Mouse (Mus musculus): ENCODE results near the gene Fam171a1. TPM values are rescaled to one million over a fixed set of nuclear protein-coding genes. Genes with fewer than 3 reads are reported as not detected.
A peak's percentile ranks its signal among the peaks of the same experiment; 100 is the strongest.
"Not testable (repeated sequence)": the region's sequence is repeated elsewhere in the genome, so short reads cannot be mapped to it uniquely, and the experiment has no call there.

Fam171a1 gene
- polyA plus RNA-seq, 1 experiment from 2014 or later = 62.0 TPM

- no peak for ATAC-seq (ENCODE audit: low FRiP score, low TSS enrichment)
- no peak overlapping the region for H3K27ac ChIP-seq (ENCODE audit: low read length)
- H3K36me3 ChIP-seq (ENCODE audit: insufficient read depth, low read length) = no peaks in the 10 kb centered on the region
- H3K4me2 ChIP-seq (replicated peaks; ENCODE audit: low read depth, low read length) = no peak overlapping the region
- H3K27me3 ChIP-seq (ENCODE audit: insufficient read depth, low read length) = no peaks in the 10 kb centered on the region
- no peaks in the 10 kb centered on the region for H3K9me3 ChIP-seq (ENCODE audit: low read length)
- peaks cover 21% of the 10 kb centered on the region for H3K4me1 ChIP-seq (ENCODE audit: insufficient read depth, low read length)
- WGBS = 85% methylated on average over 9 of the region's 9 CpGs
- no peak overlapping the region for H3K4me3 ChIP-seq (ENCODE audit: low read length)
- no peak overlapping the region for H3K9ac ChIP-seq (replicated peaks; ENCODE audit: low read length)
These were observed 49.6 kb downstream of the Fam171a1 start for GRCm38 (mm10) chr2:3163501-3164076.

GRCm38 (mm10) chr2:3165037-3165600 is 51.1 kb downstream of the Fam171a1 start:
- Histone ChIP-seq H3K27ac (ENCODE audit: low read length) (no peak overlapping the region; the same call in 1 of the 2 replicates), H3K4me3 (ENCODE audit: low read length) (no peak overlapping the region), H3K9ac (replicated peaks; ENCODE audit: low read length) (no peak overlapping the region), H3K36me3 (ENCODE audit: insufficient read depth, low read length) (no peaks in the 10 kb centered on the region), H3K27me3 (ENCODE audit: insufficient read depth, low read length) (no peaks in the 10 kb centered on the region), H3K9me3 (ENCODE audit: low read length) (no peaks in the 10 kb centered on the region), H3K4me2 (replicated peaks; ENCODE audit: low read depth, low read length) (no peak overlapping the region), H3K4me1 (ENCODE audit: insufficient read depth, low read length) (peaks cover 18% of the 10 kb centered on the region)
- ATAC-seq (ENCODE audit: low FRiP score, low TSS enrichment) = no peak
- 81% methylated on average over 8 of the region's 8 CpGs for WGBS

GRCm38 (mm10) chr2:3165890-3166605 is 52.0 kb downstream of the Fam171a1 start:
- Histone ChIP-seq H3K27me3 (ENCODE audit: insufficient read depth, low read length) (no peaks in the 10 kb centered on the region), H3K9me3 (ENCODE audit: low read length) (no peaks in the 10 kb centered on the region), H3K27ac (ENCODE audit: low read length) (no peak overlapping the region; the same call in 1 of the 2 replicates), H3K4me1 (ENCODE audit: insufficient read depth, low read length) (peaks cover 24% of the 10 kb centered on the region), H3K9ac (replicated peaks; ENCODE audit: low read length) (no peak overlapping the region), H3K4me2 (replicated peaks; ENCODE audit: low read depth, low read length) (no peak overlapping the region), H3K4me3 (ENCODE audit: low read length) (no peak overlapping the region), H3K36me3 (ENCODE audit: insufficient read depth, low read length) (no peaks in the 10 kb centered on the region)
- WGBS = 67% methylated on average over 7 of the region's 7 CpGs
- peak; percentile 40; the same call in 1 of the 2 replicates for ATAC-seq (ENCODE audit: low FRiP score, low TSS enrichment)

GRCm38 (mm10) chr2:3168719-3169402 is 54.8 kb downstream of the Fam171a1 start:
- Histone ChIP-seq H3K36me3 (ENCODE audit: insufficient read depth, low read length) (no peaks in the 10 kb centered on the region), H3K27ac (ENCODE audit: low read length) (no peak overlapping the region), H3K27me3 (ENCODE audit: insufficient read depth, low read length) (no peaks in the 10 kb centered on the region), H3K4me3 (ENCODE audit: low read length) (no peak overlapping the region), H3K9ac (replicated peaks; ENCODE audit: low read length) (no peak overlapping the region), H3K9me3 (ENCODE audit: low read length) (no peaks in the 10 kb centered on the region), H3K4me1 (ENCODE audit: insufficient read depth, low read length) (peaks cover 34% of the 10 kb centered on the region), H3K4me2 (replicated peaks; ENCODE audit: low read depth, low read length) (no peak overlapping the region)
- 87% methylated on average over 14 of the region's 14 CpGs for WGBS
- ATAC-seq (ENCODE audit: low FRiP score, low TSS enrichment) = no peak

- Histone ChIP-seq H3K4me3 (ENCODE audit: low read length) (no peak overlapping the region), H3K4me1 (ENCODE audit: insufficient read depth, low read length) (peaks cover 30% of the 10 kb centered on the region), H3K27me3 (ENCODE audit: insufficient read depth, low read length) (no peaks in the 10 kb centered on the region), H3K9me3 (ENCODE audit: low read length) (no peaks in the 10 kb centered on the region), H3K4me2 (replicated peaks; ENCODE audit: low read depth, low read length) (no peak overlapping the region), H3K36me3 (ENCODE audit: insufficient read depth, low read length) (no peaks in the 10 kb centered on the region), H3K9ac (replicated peaks; ENCODE audit: low read length) (no peak overlapping the region), H3K27ac (ENCODE audit: low read length) (no peak overlapping the region)
- WGBS = 84% methylated on average over 3 of the region's 3 CpGs
- no peak for ATAC-seq (ENCODE audit: low FRiP score, low TSS enrichment)
These were observed 55.4 kb downstream of the Fam171a1 start for GRCm38 (mm10) chr2:3169403-3169747.

- Histone ChIP-seq H3K9ac (replicated peaks; ENCODE audit: low read length) (no peak overlapping the region), H3K27ac (ENCODE audit: low read length) (no peak overlapping the region; the same call in 1 of the 2 replicates), H3K4me1 (ENCODE audit: insufficient read depth, low read length) (peaks cover 24% of the 10 kb centered on the region), H3K4me2 (replicated peaks; ENCODE audit: low read depth, low read length) (no peak overlapping the region), H3K27me3 (ENCODE audit: insufficient read depth, low read length) (no peaks in the 10 kb centered on the region), H3K4me3 (ENCODE audit: low read length) (no peak overlapping the region), H3K36me3 (ENCODE audit: insufficient read depth, low read length) (no peaks in the 10 kb centered on the region), H3K9me3 (ENCODE audit: low read length) (no peaks in the 10 kb centered on the region)
- WGBS = 42% methylated on average over 3 of the region's 3 CpGs
- no peak for ATAC-seq (ENCODE audit: low FRiP score, low TSS enrichment)
These were observed 57.8 kb downstream of the Fam171a1 start for GRCm38 (mm10) chr2:3171774-3172173.

GRCm38 (mm10) chr2:3172656-3173055 is 58.6 kb downstream of the Fam171a1 start:
- peak; percentile 6; the same call in 1 of the 2 replicates for ATAC-seq (ENCODE audit: low FRiP score, low TSS enrichment)
- peak overlapping the region; percentile 8 for H3K27ac ChIP-seq (ENCODE audit: low read length)
- WGBS = 71% methylated on average over 3 of the region's 3 CpGs

GRCm38 (mm10) chr2:3174890-3175289 is 60.9 kb downstream of the Fam171a1 start:
- 88% methylated on average over 5 of the region's 5 CpGs for WGBS
- no peaks in the 10 kb centered on the region for H3K9me3 ChIP-seq (ENCODE audit: low read length)
- no peak overlapping the region for H3K4me2 ChIP-seq (replicated peaks; ENCODE audit: low read depth, low read length)
- H3K9ac ChIP-seq (replicated peaks; ENCODE audit: low read length) = no peak overlapping the region
- no peak for ATAC-seq (ENCODE audit: low FRiP score, low TSS enrichment)
- H3K4me1 ChIP-seq (ENCODE audit: insufficient read depth, low read length) = peaks cover 21% of the 10 kb centered on the region
- no peak overlapping the region for H3K27ac ChIP-seq (ENCODE audit: low read length)
- peaks cover 7% of the 10 kb centered on the region for H3K36me3 ChIP-seq (ENCODE audit: insufficient read depth, low read length)
- H3K27me3 ChIP-seq (ENCODE audit: insufficient read depth, low read length) = no peaks in the 10 kb centered on the region
- H3K4me3 ChIP-seq (ENCODE audit: low read length) = no peak overlapping the region

More at GRCm38 (mm10) chr2:3172656-3173055, 58.6 kb downstream of the Fam171a1 start:
- no peaks in the 10 kb centered on the region for H3K36me3 ChIP-seq (ENCODE audit: insufficient read depth, low read length)
- no peak overlapping the region for H3K4me3 ChIP-seq (ENCODE audit: low read length)
- no peak overlapping the region for H3K9ac ChIP-seq (replicated peaks; ENCODE audit: low read length)
- peaks cover 24% of the 10 kb centered on the region for H3K4me1 ChIP-seq (ENCODE audit: insufficient read depth, low read length)
- H3K9me3 ChIP-seq (ENCODE audit: low read length) = no peaks in the 10 kb centered on the region
- no peak overlapping the region for H3K4me2 ChIP-seq (replicated peaks; ENCODE audit: low read depth, low read length)
- H3K27me3 ChIP-seq (ENCODE audit: insufficient read depth, low read length) = no peaks in the 10 kb centered on the region

GRCm38 (mm10) chr2:3175988-3176387 is 62.0 kb downstream of the Fam171a1 start:
- WGBS = 96% methylated on average over 4 of the region's 4 CpGs
- not testable (repeated sequence) for H3K27ac ChIP-seq (ENCODE audit: low read length); ATAC-seq (ENCODE audit: low FRiP score, low TSS enrichment); H3K4me2 ChIP-seq (replicated peaks; ENCODE audit: low read depth, low read length); H3K4me3 ChIP-seq (ENCODE audit: low read length); H3K9me3 ChIP-seq (ENCODE audit: low read length); H3K9ac ChIP-seq (replicated peaks; ENCODE audit: low read length); H3K27me3 ChIP-seq (ENCODE audit: insufficient read depth, low read length); H3K36me3 ChIP-seq (ENCODE audit: insufficient read depth, low read length)
- peaks cover 20% of the 10 kb centered on the region for H3K4me1 ChIP-seq (ENCODE audit: insufficient read depth, low read length)
